Mouse (Mus musculus) layer of hippocampus, postnatal 36 days (tissue): ENCODE measurements around the gene Ddx27. TPM values are rescaled to one million over a fixed set of nuclear protein-coding genes. Genes with fewer than 3 reads are reported as not detected.

Experiments
- DNase-seq, 2 experiments: peaks; one replicate each; pipeline ENCODE4 v3.0.0; 2022
- total RNA-seq, 2 experiments: library from RNA; stranded (reverse); gene quantifications; 2 replicates each; pipeline ENCODE4 v1.2.3; 2021

The Ddx27 gene
- total RNA-seq, 2 experiments from 2014 or later, result 28.6 to 34.2 TPM

DNA sequence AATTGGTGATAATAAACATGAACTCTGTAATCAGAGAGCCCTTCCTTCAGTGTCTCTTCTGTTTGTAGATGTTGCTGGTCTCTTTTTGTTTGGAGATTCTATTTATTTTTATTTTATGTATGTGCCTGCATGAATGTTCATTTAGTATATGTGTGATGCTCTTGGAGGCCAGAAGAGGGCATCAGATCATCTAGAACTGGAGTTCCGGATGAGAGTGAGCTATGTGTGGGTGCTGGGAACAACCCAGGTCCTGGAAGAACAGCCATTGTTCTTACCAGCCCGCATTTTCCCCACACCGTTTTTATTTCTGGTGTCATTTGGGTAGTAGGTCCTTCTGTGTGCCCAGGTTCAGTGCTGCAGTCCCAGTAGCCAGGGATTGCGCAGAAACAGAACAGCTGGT is 15.5 kb downstream of the Ddx27 start:
- no peak for DNase-seq

DNA sequence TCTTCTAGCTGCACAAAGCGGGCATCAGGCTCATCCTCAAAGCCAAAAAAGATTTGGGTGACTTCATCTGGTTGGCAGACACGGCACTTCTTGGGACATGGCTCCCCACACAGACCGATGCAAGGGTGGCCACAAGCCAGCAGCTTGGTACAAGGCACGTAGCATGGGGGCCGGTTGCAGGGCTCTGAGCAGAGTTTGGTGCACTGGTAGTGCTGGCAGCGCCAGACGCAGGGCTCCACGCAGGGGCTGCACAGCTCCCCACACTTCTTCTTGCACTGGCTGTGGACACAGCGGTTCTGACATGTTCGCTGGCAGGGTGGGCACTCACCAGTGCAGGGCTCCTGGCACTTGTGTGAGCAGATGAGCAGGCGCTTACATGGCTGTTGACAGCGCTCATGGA is 22.7 kb downstream of the Ddx27 start:
- DNase-seq, result no peak

GRCm38 (mm10) chr2:167038297-167038696 is 23.3 kb downstream of the Ddx27 start:
- DNase-seq, result no peak

GRCm38 (mm10) chr2:167038716-167039115 is 23.7 kb downstream of the Ddx27 start:
- DNase-seq, result no peak

- no peak for DNase-seq
Measured at GRCm38 (mm10) chr2:167039386-167039785, 24.4 kb downstream of the Ddx27 start.

GRCm38 (mm10) chr2:167043400-167044121 is 28.6 kb downstream of the Ddx27 start:
- DNase-seq, result no peak

- no peak for DNase-seq
Measured at GRCm38 (mm10) chr2:167048223-167048622, 33.2 kb downstream of the Ddx27 start.

DNA sequence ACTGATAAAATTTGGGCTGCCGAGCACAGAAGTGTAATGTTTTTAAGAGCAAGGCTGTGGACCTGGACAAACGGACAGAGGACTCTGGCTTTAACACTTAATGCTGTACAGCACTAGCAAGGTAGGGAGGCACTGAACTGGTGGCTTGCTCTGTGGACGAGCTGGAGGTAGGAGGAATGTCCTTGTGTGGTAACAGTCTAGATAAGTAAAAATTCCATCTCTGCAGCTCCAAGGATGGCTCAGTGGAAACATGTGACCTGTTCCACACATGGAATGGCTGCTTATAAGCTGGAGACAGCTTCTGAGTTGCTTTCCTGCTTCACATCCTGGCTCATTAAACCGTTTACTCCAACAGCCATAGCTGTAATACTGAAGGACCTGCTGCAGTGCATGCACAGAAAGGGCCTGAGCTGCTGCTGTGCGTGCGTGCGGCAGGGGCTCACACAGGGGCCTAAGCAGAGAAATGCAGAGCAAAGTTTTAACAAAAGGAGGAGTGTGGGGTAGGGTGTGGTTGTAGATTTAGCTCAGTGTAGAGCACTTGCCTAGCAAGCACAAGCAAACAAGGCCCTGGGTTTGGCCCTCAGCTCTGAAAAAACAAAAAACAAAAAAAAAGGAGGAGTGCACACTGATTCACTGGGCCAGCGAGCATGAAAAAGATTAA is 33.8 kb downstream of the Ddx27 start:
- no peak for DNase-seq

- DNase-seq, result no peak
Measured at GRCm38 (mm10) chr2:167053127-167053844, 38.3 kb downstream of the Ddx27 start.

GRCm38 (mm10) chr2:167055386-167055785 is 40.4 kb downstream of the Ddx27 start:
- no peak for DNase-seq

DNA sequence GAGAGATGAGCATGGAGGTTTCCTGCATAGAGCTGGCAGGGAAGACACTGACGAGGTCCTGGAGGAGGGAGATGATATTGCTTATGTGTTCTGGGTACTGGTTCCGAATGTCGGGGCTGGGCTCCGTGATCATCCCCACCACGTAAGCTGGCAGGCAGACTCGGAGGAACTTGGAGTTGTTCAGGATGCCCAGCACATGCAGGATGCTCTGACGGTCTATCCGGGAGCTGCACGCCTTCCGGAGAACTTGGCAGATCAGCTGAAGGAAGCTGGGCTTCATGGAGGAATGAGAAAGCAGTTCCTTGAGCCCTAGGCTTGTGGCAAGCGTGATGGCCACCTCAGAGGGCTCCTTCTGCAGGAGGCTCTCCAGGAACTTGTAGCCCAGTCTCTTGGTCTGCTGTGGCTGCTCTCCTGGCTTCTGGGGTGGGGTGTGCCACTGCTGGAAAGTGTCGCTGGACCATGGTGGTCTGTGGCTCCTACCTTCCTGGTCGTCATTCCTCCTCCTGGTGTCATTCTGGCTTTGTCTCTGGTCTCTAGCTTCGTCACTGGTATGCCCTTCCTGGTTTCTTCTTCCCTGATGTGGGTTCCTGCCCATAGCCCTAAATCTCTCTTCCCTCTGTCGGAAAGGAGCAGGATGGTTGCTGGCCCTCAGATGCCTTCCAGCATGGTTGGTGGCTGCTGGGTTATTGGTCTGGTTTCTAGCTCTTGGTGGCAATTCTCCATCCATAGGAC is 41.4 kb downstream of the Ddx27 start:
- no peak for DNase-seq

DNA sequence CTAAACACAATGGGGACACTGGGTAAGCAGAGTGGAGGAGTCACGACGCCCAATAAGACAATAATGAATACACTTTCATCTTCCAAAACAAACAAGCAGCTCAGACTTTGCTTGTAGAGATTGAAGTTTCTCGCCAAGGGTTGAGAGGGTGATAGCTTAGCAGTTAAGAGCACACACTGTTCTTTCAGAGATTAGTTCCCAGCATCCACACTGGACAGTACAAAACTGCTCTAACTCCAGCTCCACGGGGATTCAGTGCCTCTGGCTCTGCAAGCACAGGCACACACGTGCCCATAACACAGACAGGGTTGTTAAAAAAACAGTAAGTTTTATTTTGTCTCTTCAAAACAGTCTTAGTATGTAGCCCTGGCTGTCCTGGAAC is 41.9 kb downstream of the Ddx27 start:
- DNase-seq, result no peak

DNA sequence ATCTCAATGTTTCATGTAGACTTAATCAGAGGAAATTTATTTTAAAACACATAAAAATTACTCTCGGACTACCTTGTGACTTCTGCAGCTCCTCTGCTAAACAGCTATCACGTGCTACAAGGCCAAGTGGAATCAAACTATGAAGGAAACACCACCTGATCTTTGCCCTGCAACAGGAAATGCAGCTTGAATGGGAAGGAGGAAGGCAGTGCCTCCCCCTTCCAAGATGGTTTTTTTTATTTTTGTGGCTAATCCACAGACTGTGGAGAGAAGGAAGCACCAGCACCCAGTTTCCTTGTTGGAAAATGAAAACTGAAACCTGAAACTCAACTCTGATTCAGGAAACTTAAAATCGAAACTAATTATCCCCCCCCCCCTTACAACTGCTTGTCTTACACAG is 43.2 kb downstream of the Ddx27 start:
- DNase-seq, result no peak

DNA sequence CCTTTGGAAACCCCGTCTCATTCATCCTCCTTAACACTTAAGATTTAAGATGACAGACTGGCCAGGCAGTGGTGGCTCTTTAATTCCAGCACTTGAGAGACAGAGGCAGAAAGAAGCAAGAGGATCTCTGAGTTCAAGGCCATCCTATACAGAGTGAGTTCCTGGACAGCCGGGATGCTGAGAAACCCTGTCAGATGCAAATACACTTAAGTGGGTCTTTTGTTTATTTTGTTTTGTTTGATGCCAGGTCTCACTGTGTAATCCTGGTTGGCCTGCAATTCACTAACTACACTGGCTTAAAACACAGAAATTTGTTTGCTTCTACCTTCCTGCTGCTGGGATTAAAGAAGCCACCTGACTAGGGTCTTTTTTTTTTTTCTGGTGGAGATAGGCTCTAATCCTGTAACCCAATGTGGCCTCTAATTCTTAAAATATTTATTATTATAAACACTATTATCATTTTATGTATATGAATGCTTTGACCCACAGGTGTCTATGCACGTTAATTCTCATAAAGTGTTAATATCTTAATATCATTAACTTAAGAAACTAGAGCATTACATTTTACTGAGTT is 43.9 kb downstream of the Ddx27 start:
- DNase-seq, result no peak

GRCm38 (mm10) chr2:167059536-167059935 is 44.5 kb downstream of the Ddx27 start:
- no peak for DNase-seq

GRCm38 (mm10) chr2:167059960-167060359 is 45.0 kb downstream of the Ddx27 start:
- DNase-seq, result no peak

DNA sequence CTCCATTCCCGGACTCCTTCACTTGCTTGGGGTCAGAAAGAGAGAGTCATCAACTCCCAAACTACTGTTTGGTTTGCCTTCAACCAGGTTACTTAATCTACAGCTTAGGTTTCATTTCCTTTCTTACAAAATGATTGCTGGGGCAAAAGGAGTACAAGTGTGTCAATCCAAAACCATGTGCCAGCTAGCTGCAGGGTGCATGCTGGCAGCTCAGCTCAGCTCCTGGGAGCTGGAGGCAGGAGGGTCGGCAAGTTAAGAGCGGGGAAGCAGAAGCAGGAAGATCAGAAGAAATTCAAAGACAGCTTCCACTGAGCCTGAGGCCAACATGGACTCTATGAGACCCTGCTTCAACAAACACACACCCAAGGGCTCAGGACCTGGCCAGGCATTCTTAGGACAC is 45.4 kb downstream of the Ddx27 start:
- no peak for DNase-seq

DNA sequence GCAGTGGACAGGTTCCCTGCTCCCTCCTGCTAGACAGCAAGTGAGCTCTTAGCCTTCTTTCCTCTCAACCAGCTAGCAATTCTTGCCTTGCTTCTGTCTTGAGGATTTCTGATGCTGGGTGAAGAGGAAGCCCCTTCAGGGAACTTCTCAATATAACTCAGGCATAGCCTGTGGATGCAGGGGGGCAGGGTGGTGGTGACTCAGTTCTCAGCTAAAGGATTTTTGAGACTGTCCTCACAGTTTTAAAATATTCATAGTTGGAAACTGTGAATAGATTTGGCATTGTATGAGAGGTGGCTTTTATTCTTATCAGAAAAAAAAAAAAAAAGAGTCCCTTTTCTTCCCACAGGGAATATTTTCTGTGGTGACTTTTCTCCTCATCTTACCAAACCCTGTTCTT is 45.8 kb downstream of the Ddx27 start:
- DNase-seq, result no peak

GRCm38 (mm10) chr2:167061381-167062034 is 46.5 kb downstream of the Ddx27 start:
- no peak for DNase-seq

- peak; percentile 88 to 89 for DNase-seq
Measured at GRCm38 (mm10) chr2:167062497-167062911, 47.5 kb downstream of the Ddx27 start.

DNA sequence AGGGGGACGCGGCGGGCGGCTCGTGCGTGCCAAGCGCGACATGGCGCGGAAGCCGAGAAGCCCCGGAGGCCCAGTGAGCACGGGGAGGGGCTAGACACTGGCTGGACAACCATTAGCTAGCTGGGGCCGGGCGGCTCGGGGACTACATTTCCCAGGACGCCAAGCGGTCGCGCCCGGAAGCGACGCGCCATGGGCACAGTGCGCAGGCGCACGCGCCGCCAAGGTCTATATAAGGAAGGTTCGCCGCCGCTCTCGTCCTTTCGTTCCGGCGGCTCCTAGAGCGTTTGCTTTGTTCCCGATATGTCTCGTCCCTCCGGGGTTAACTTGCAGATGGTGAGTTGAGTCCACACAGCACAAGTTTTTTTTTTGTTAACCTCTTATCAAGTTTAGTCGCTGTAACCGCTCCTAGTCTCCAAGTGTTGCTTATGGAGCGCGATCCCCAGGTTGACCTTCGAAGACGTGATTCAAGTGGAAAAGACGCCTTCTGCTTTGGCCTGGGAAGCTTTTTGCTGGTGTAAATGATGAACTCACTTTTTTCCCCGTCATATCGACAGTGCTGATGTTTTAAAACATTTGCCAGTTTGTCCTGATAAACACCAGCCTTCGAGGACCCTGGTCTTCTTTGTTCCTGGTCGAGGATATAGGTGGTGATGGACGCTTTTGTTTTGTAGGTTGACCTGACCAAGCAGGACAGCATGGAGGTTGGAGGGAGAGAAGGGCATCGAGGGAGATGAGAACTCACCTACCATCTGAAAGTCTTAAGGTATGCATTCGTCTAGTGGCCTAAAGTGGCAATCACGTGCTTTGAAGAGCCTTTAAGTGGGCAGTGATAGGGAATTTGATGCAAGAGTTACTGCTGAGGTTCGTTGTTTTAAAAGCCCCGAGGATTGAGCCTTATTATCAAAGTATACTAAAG is 48.2 kb downstream of the Ddx27 start, which contains the start of gene Znfx1:
Znfx1 (minus strand) TSS at position 51 of the 916 bp plus-strand sequence.
- DNase-seq, result peak; percentile 96
